Mouse (Mus musculus): Measurements from ENCODE around the gene Prph2.
A peak's percentile ranks its signal among the peaks of the same experiment; 100 is the strongest.

Prph2 gene

GRCm38 (mm10) chr17:46895426-46895825, 14.8 kb upstream of the Prph2 start:
- DNase-seq: no peak

GRCm38 (mm10) chr17:46897221-46897950, 12.9 kb upstream of the Prph2 start:
- peak; percentile 58 for DNase-seq

- DNase-seq: no peak
Observed at GRCm38 (mm10) chr17:46900941-46901340, 9.3 kb upstream of the Prph2 start.

GRCm38 (mm10) chr17:46903876-46904490, 6.3 kb upstream of the Prph2 start:
- DNase-seq: peak; percentile 85

GRCm38 (mm10) chr17:46912331-46912730, 2.1 kb downstream of the Prph2 start:
- no peak for DNase-seq

GRCm38 (mm10) chr17:46915129-46915528, 4.9 kb downstream of the Prph2 start:
- no peak for DNase-seq

- DNase-seq: peak; percentile 22
Observed at GRCm38 (mm10) chr17:46918951-46919350, 8.7 kb downstream of the Prph2 start.

GRCm38 (mm10) chr17:46920855-46921254, 10.6 kb downstream of the Prph2 start:
- DNase-seq: peak; percentile 78

- no peak for DNase-seq
Observed at GRCm38 (mm10) chr17:46926192-46926591, 15.9 kb downstream of the Prph2 start.

GRCm38 (mm10) chr17:46926941-46927340, 16.7 kb downstream of the Prph2 start:
- no peak for DNase-seq

- no peak for DNase-seq
Observed at GRCm38 (mm10) chr17:46927781-46928180, 17.5 kb downstream of the Prph2 start.

GRCm38 (mm10) chr17:46929277-46929676, 19.0 kb downstream of the Prph2 start:
- no peak for DNase-seq

- DNase-seq: no peak
Observed at GRCm38 (mm10) chr17:46929897-46930296, 19.6 kb downstream of the Prph2 start.

GRCm38 (mm10) chr17:46932961-46933360, 22.7 kb downstream of the Prph2 start:
- no peak for DNase-seq

GRCm38 (mm10) chr17:46933557-46934348, 23.5 kb downstream of the Prph2 start:
- peak; percentile 75 for DNase-seq

GRCm38 (mm10) chr17:46940461-46940860, 30.2 kb downstream of the Prph2 start:
- DNase-seq: no peak

- no peak for DNase-seq
Observed at GRCm38 (mm10) chr17:46942421-46942820, 32.2 kb downstream of the Prph2 start.

GRCm38 (mm10) chr17:46946276-46946675, 36.0 kb downstream of the Prph2 start:
- DNase-seq: no peak

- DNase-seq: peak; percentile 5
Observed at GRCm38 (mm10) chr17:46958045-46958444, 47.8 kb downstream of the Prph2 start.

GRCm38 (mm10) chr17:46960216-46960615, 50.0 kb downstream of the Prph2 start:
- DNase-seq: no peak

GRCm38 (mm10) chr17:46962153-46962552, 51.9 kb downstream of the Prph2 start:
- DNase-seq: no peak

GRCm38 (mm10) chr17:46963186-46963585, 52.9 kb downstream of the Prph2 start:
- DNase-seq: no peak

GRCm38 (mm10) chr17:46966892-46967291, 56.6 kb downstream of the Prph2 start:
- no peak for DNase-seq

- no peak for DNase-seq
Observed at GRCm38 (mm10) chr17:46972603-46973002, 62.3 kb downstream of the Prph2 start.
